Mouse (Mus musculus) neural tube, embryonic 15.5 days (tissue): ENCODE results near the gene Olfr1. TPM values are rescaled to one million over a fixed set of nuclear protein-coding genes. Genes with fewer than 3 reads are reported as not detected.

ENCODE experiments used
- ATAC-seq: fragments of 200-750 bp; cut with Nextera tagmentation; 2 replicates; pipeline ENCODE4 v1.8.0; 2017; ENCODE audit warnings: mild to moderate bottlenecking, moderate TSS enrichment, moderate library complexity; ENCODE audit not compliant: low FRiP score
- H3K27ac ChIP-seq: fragments of 300-500 bp; sonication (generic); replicated peaks from 2 replicates; pipeline ENCODE4 v1.5.1; 2015; ENCODE audit warnings: mild to moderate bottlenecking, inconsistent platforms
- H3K27me3 ChIP-seq: fragments of 300-500 bp; sonication (generic); replicated peaks from 2 replicates; pipeline ENCODE4 v1.6.1; 2015; ENCODE audit warnings: inconsistent platforms
- H3K36me3 ChIP-seq: fragments of 300-500 bp; sonication (generic); 2 replicates; pipeline ENCODE4 v1.6.1; 2015; ENCODE audit warnings: inconsistent platforms
- H3K4me1 ChIP-seq: fragments of 300-500 bp; sonication (generic); 2 replicates; pipeline ENCODE4 v1.6.1; 2015; ENCODE audit warnings: inconsistent platforms
- H3K4me2 ChIP-seq: fragments of 300-500 bp; sonication (generic); 2 replicates; pipeline ENCODE4 v1.6.1; 2015; ENCODE audit warnings: inconsistent platforms, mild to moderate bottlenecking, moderate library complexity
- H3K4me3 ChIP-seq: fragments of 300-500 bp; sonication (generic); replicated peaks from 2 replicates; pipeline ENCODE4 v1.5.1; 2015; ENCODE audit warnings: mild to moderate bottlenecking, inconsistent platforms
- H3K9ac ChIP-seq: fragments of 300-500 bp; sonication (generic); replicated peaks from 2 replicates; pipeline ENCODE4 v1.6.1; 2015; ENCODE audit warnings: mild to moderate bottlenecking, inconsistent platforms
- H3K9me3 ChIP-seq: fragments of 300-500 bp; sonication (generic); replicated peaks from 2 replicates; pipeline ENCODE4 v1.6.1; 2016; ENCODE audit warnings: inconsistent platforms
- WGBS: fragments of 180-500 bp; shearing (Covaris S2); methylation state at CpG from one replicate; pipeline ENCODE4 v1.1.7; 2015; ENCODE audit warnings: mixed read lengths; 5-methylcytosine and 5-hydroxymethylcytosine counted together
- polyA plus RNA-seq: library from polyadenylated mRNA; unstranded; fragments of >200 nt; fragmentation: Nextera tagmentation; extraction: Ambion mirVana; gene quantifications from 2 replicates; pipeline ENCODE4 v1.2.1, GENCODE M21; 2015

Olfr1 gene
- polyA plus RNA-seq: not detected in 2 replicates

DNA sequence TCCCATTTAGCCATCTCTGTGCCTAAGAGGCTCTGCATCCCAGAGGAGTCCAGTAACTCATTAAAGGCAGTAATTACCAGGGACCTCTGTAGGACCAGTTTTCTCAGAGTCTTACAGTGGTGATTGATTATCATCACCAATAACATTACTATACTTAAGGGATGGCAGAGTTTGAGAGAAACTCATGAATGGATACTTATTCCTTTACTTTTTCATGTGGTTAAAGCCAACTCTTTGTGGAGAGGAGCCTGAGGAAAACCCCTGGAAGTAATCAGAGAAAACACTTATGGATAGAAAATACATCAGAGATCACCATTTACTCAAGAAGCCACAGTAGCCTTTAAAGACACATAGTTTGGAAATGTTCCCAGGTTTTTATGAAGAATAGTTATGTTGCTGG lies at the start of gene Olfr1:
Olfr1 (minus strand) TSS at position 101 of the 400 bp plus-strand sequence.
- Histone ChIP-seq H3K4me3 (no peak within 1 kb of the TSS), H3K27me3 (no peaks in the 10 kb centered on the region), H3K4me1 (no peaks in the 10 kb centered on the region), H3K9ac (no peak within 1 kb of the TSS), H3K36me3 (no peaks in the 10 kb centered on the region), H3K4me2 (no peak within 1 kb of the TSS), H3K27ac (no peak within 1 kb of the TSS), H3K9me3 (no peaks in the 10 kb centered on the region)
- ATAC-seq: no peak

DNA sequence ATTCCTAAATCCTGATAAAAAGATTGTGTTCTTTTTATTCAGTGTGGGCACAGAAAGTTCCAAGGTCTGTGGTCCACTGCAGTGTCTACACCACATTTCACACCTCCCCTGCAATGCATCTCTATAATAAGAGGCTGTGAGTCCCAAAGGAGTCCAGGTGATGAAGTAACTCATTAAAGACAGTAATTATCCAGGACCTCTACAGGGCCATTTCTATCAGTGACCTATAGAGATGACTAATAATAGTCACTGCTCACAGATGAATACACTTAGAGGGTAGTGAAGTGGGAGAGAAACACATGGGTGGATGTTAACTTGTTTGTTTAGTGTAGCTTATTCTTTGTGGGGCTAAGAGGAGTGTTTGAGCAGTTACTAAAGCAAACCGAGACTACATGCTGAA lies 29.0 kb upstream of the Olfr1 start, which contains the start of gene Olfr378:
Olfr378 (minus strand) TSS at position 101 of the 400 bp plus-strand sequence.
- Histone ChIP-seq H3K9me3 (no peaks in the 10 kb centered on the region; the same call in 1 of the 2 replicates), H3K9ac (no peak within 1 kb of the TSS), H3K36me3 (no peaks in the 10 kb centered on the region), H3K4me2 (no peak within 1 kb of the TSS), H3K27me3 (no peaks in the 10 kb centered on the region), H3K4me1 (no peaks in the 10 kb centered on the region), H3K4me3 (no peak within 1 kb of the TSS), H3K27ac (no peak within 1 kb of the TSS)
- 92% methylated on average over 1 of the region's 1 CpGs for WGBS
- no peak for ATAC-seq

GRCm38 (mm10) chr11:73395374-73395773 lies 4.0 kb downstream of the Olfr1 start:
- H3K4me1 ChIP-seq: no peaks in the 10 kb centered on the region
- no peak overlapping the region for H3K27ac ChIP-seq
- no peak overlapping the region for H3K4me2 ChIP-seq
- no peak overlapping the region for H3K9ac ChIP-seq
- H3K4me3 ChIP-seq: no peak overlapping the region
- WGBS: 75% methylated on average over 4 of the region's 4 CpGs
- ATAC-seq: no peak
- H3K9me3 ChIP-seq: no peaks in the 10 kb centered on the region
- no peaks in the 10 kb centered on the region for H3K27me3 ChIP-seq
- H3K36me3 ChIP-seq: no peaks in the 10 kb centered on the region

DNA sequence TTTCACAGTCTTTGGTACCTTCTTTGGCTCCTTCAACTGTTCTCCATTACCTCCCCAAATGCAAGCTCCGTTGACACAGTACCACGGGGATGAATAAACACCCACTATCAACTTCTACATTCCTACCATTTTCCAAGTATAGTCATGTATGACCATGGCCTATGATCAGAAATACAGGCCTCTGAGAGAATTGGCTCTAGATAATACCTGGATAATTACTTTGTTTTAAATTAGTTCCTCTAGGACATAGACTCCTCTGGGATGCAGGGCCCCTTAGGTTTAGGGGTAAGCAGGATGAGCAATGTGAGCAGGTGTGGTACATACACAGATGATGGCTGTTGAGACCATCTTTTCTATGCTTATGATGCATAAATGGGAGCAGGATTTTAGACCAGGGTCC lies 28.5 kb downstream of the Olfr1 start, which contains the start of gene Olfr376:
Olfr376 (plus strand) TSS at position 301 of the 400 bp plus-strand sequence.
- H3K36me3 ChIP-seq: no peaks in the 10 kb centered on the region
- H3K9ac ChIP-seq: no peak within 1 kb of the TSS
- H3K9me3 ChIP-seq: no peaks in the 10 kb centered on the region
- WGBS: 94% methylated on average over 2 of the region's 2 CpGs
- H3K27me3 ChIP-seq: no peaks in the 10 kb centered on the region
- no peak within 1 kb of the TSS for H3K4me2 ChIP-seq
- ATAC-seq: no peak
- no peaks in the 10 kb centered on the region for H3K4me1 ChIP-seq
- H3K27ac ChIP-seq: no peak within 1 kb of the TSS
- no peak within 1 kb of the TSS for H3K4me3 ChIP-seq

GRCm38 (mm10) chr11:73350483-73350882 lies 48.9 kb downstream of the Olfr1 start, which contains the start of gene Olfr20:
Gene Olfr20 (plus strand): TSS chr11:73350783.
- H3K9ac ChIP-seq: no peak within 1 kb of the TSS
- H3K4me3 ChIP-seq: no peak within 1 kb of the TSS
- H3K27me3 ChIP-seq: no peaks in the 10 kb centered on the region
- no peaks in the 10 kb centered on the region for H3K9me3 ChIP-seq
- H3K4me2 ChIP-seq: no peak within 1 kb of the TSS
- no peaks in the 10 kb centered on the region for H3K36me3 ChIP-seq
- 47% methylated on average over 3 of the region's 3 CpGs for WGBS
- H3K27ac ChIP-seq: no peak within 1 kb of the TSS
- H3K4me1 ChIP-seq: no peaks in the 10 kb centered on the region
- ATAC-seq: no peak

Other genes with a start within 250 kb of the Olfr1 start
- gene P2rx5, start 239.2 kb downstream of the Olfr1 start, polyA plus RNA-seq: 0.72 and 0.84 TPM in 2 replicates
- gene Emc6, start 222.6 kb downstream of the Olfr1 start, polyA plus RNA-seq: 136 and 148 TPM in 2 replicates
- 118 and 133 TPM in 2 replicates for gene Tax1bp3, start 222.5 kb downstream of the Olfr1 start, polyA plus RNA-seq
- gene Ctns, start 200.6 kb downstream of the Olfr1 start, polyA plus RNA-seq: 17.0 and 17.7 TPM in 2 replicates
- gene Shpk, start 200.2 kb downstream of the Olfr1 start, polyA plus RNA-seq: 3.0 and 3.4 TPM in 2 replicates
- 2.0 and 2.4 TPM in 2 replicates for gene Trpv1, start 165.3 kb downstream of the Olfr1 start, polyA plus RNA-seq
- gene Trpv3, start 132.2 kb downstream of the Olfr1 start, polyA plus RNA-seq: 0.20 and 0.29 TPM in 2 replicates
- 3.4 and 4.0 TPM in 2 replicates for gene Aspa, start 70.0 kb downstream of the Olfr1 start, polyA plus RNA-seq
- not detected in 2 replicates for gene Gm49340, start 69.9 kb downstream of the Olfr1 start, polyA plus RNA-seq
- 0.12 and 0.19 TPM in 2 replicates for gene Spata22, start 69.9 kb downstream of the Olfr1 start, polyA plus RNA-seq
- gene Olfr20, start 48.8 kb downstream of the Olfr1 start, polyA plus RNA-seq: not detected in 2 replicates
- not detected in 2 replicates for gene Olfr376, start 28.4 kb downstream of the Olfr1 start, polyA plus RNA-seq
- not detected in 2 replicates for gene Olfr378, start 28.9 kb upstream of the Olfr1 start, polyA plus RNA-seq
- not detected in 2 replicates for gene Olfr380, start 57.9 kb upstream of the Olfr1 start, polyA plus RNA-seq
- gene Olfr381, start 92.0 kb upstream of the Olfr1 start, polyA plus RNA-seq: not detected in 2 replicates
- gene Olfr382, start 117.6 kb upstream of the Olfr1 start, polyA plus RNA-seq: not detected in 2 replicates
- gene Olfr385, start 193.4 kb upstream of the Olfr1 start, polyA plus RNA-seq: not detected in 2 replicates
- not detected in 2 replicates for gene Olfr384, start 199.0 kb upstream of the Olfr1 start, polyA plus RNA-seq